Mouse (Mus musculus) ES-Bruce4 (cell line): ENCODE data around the gene Prkn. TPM values are rescaled to one million over a fixed set of nuclear protein-coding genes. Genes with fewer than 3 reads are reported as not detected.
A peak's percentile ranks its signal among the peaks of the same experiment; 100 is the strongest.

ENCODE experiments used
- H3K27ac ChIP-seq: 2 replicates; pipeline ENCODE4 v1.5.1; 2012; ENCODE audit warnings: low read length, inconsistent platforms; ENCODE audit not compliant: insufficient read depth
- H3K27me3 ChIP-seq: 2 replicates; pipeline ENCODE4 v1.6.1; 2012; ENCODE audit warnings: mild to moderate bottlenecking, low read length, inconsistent platforms; ENCODE audit not compliant: control insufficient read depth, poor library complexity, insufficient read depth, severe bottlenecking
- H3K36me3 ChIP-seq: 2 replicates; pipeline ENCODE4 v1.6.1; 2012; ENCODE audit warnings: inconsistent platforms, mild to moderate bottlenecking, low read length, moderate library complexity; ENCODE audit not compliant: control insufficient read depth, poor library complexity, insufficient read depth, severe bottlenecking
- H3K4me1 ChIP-seq: one replicate; pipeline ENCODE4 v1.8.1; 2011; ENCODE audit warnings: low read length; ENCODE audit not compliant: control insufficient read depth, insufficient read depth
- H3K4me3 ChIP-seq: 2 replicates; pipeline ENCODE4 v1.5.1; 2011; ENCODE audit warnings: low read depth, mild to moderate bottlenecking, low read length
- H3K9ac ChIP-seq: 2 replicates; pipeline ENCODE4 v1.6.1; 2012; ENCODE audit warnings: low read depth, mild to moderate bottlenecking, inconsistent platforms; ENCODE audit not compliant: poor library complexity, severe bottlenecking
- H3K9me3 ChIP-seq: replicated peaks from 2 replicates; pipeline ENCODE4 v1.6.1; 2012; ENCODE audit warnings: mild to moderate bottlenecking, low read length, inconsistent platforms; ENCODE audit not compliant: control insufficient read depth, poor library complexity, insufficient read depth, severe bottlenecking
- CTCF ChIP-seq: IDR thresholded peaks from one replicate; pipeline ENCODE4 v1.8.1; 2011; ENCODE audit warnings: low read depth, low read length
- EP300 ChIP-seq: IDR thresholded peaks from 2 replicates; pipeline ENCODE4 v1.6.1; 2011; ENCODE audit warnings: low read depth, low read length; ENCODE audit not compliant: insufficient read depth
- POLR2A ChIP-seq: IDR thresholded peaks from one replicate; pipeline ENCODE4 v1.8.1; 2011; ENCODE audit warnings: low read length; ENCODE audit not compliant: insufficient read depth
- polyA plus RNA-seq: library from polyadenylated mRNA; stranded (reverse); fragments of >200 nt; gene quantifications from 2 replicates; pipeline ENCODE4 v1.2.4, GENCODE M21; 2011; ENCODE audit warnings: low read depth; ENCODE audit not compliant: missing spikeins, insufficient read depth, insufficient read length

Gene Prkn
- polyA plus RNA-seq = 1.5 and 1.9 TPM in 2 replicates

DNA sequence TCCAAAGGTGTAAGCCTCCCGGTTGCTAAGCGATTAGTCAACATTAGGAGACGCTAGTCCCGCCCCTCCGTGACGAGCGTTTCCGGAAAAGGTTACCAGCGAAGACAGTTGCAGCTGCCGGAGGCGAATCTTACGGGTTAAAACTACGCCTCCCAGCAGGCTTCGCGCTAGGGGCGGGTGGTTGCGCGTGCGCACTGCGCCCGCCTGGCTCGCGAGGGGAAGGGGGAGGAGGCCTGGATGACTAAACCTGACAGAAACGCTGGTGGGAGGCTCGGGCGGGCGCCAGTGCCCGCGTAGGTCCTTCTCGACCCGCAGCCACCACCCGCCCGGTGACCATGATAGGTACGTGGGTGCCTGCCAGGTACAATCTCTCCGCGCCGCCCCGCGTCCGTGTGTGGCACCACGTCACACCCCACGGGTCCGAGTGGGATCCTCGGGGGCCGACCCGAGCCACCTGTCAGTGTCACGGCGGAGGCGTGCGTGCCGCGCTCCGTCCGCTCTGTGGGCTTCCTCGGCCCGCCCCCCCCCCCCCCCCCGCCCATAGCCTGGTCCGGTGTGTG is at the start of gene Prkn, which contains the start of gene Pacrg:
Prkn (plus strand) TSS at position 237 of the 560 bp plus-strand sequence.
Pacrg (minus strand) TSS at position 164 of the 560 bp plus-strand sequence.
- Histone ChIP-seq H3K27me3 (no peaks in the 10 kb centered on the region), H3K4me1 (no peaks in the 10 kb centered on the region), H3K4me3 (peak within 1 kb of the TSS; percentile 87), H3K36me3 (no peaks in the 10 kb centered on the region), H3K9ac (peak within 1 kb of the TSS; percentile 59), H3K27ac (no peak within 1 kb of the TSS), H3K9me3 (no peaks in the 10 kb centered on the region)
- TF ChIP-seq EP300 (no peak), CTCF (no peak), POLR2A (no peak)

DNA sequence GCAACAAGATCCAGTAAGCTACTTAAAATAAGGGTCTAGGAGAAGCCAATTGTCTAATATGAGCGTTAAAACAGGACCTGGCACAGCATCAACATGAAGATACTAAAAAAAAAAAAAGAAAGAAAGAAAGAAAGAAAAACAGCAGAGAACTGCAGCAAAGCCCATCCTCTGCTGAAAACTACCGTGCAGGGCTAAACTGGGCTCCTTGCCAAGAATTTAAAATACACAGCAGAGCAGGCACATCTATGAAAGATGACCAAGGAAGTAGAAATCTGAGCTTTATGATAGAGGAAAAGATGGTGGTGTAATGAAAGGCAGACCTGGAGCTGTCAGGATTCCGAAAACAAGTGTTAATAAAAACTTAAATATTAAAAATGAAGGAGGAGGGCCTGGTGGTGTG is 48.5 kb upstream of the Prkn start:
- TF ChIP-seq POLR2A = no peak
- Histone ChIP-seq H3K27me3 (no peaks in the 10 kb centered on the region), H3K9me3 (no peaks in the 10 kb centered on the region), H3K4me1 (no peaks in the 10 kb centered on the region), H3K36me3 (no peaks in the 10 kb centered on the region), H3K4me3 (no peak overlapping the region), H3K27ac (no peak overlapping the region), H3K9ac (no peak overlapping the region)

DNA sequence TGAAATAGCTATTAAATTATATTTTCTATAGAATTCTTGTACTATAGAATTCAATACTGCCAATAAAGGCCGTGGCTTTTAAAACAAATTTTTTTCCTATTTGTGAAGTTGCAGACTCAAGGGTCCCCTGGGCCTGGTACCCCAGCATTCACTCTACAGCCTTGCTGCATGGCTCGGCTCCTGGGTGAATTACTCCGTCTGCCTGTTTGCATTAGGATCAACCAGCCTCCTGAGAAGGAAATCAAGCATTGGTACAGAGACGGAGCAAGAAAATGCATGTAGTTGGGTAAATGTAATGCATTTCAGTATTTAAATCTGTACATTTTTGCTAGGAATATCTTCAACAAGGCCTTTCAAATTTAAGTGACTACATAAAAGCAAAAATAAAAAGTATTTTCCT is 33.5 kb upstream of the Prkn start:
- Histone ChIP-seq H3K9me3 (no peaks in the 10 kb centered on the region), H3K36me3 (no peaks in the 10 kb centered on the region), H3K27ac (no peak overlapping the region), H3K9ac (no peak overlapping the region), H3K4me1 (no peaks in the 10 kb centered on the region), H3K27me3 (no peaks in the 10 kb centered on the region), H3K4me3 (no peak overlapping the region)
- TF ChIP-seq POLR2A = no peak
- no peak for TF ChIP-seq EP300

DNA sequence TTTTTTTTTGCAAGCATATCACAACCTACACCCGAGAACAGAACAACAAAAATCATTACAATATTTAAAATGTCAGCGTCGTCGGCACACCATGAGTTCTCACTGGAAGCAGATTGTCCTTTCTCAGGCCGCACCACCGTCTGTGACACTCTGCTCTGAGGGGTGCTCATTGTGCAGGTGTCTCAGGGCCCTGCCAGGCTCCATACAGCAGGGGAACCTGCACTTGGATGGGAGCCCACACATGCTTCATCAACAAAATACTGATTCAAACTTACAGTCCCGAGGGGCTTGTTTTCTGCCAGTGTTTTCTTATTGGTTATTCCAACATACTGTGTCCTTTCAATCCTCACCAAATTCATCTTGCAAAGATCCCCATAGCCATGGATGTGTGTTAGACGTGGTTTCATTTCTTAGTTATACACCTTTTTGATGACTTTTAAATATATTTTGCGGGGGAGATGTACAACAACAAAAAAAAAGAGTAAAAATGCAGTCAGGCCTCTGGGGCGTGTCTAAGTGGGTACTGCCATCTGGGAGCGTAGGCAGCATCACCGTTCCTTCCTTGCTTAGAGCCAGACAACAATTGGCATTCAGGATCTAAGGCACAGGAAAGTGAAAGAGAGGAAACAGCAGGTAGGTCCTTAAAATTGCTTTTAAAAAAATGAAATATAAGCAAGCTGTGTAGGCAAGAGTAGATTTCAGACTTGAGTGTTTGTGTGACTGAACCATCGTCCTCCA is 32.8 kb upstream of the Prkn start:
- no peaks in the 10 kb centered on the region for H3K27me3 ChIP-seq
- H3K9ac ChIP-seq = no peak overlapping the region
- no peaks in the 10 kb centered on the region for H3K9me3 ChIP-seq
- H3K4me1 ChIP-seq = no peaks in the 10 kb centered on the region
- no peak for TF ChIP-seq POLR2A
- no peak for TF ChIP-seq EP300
- no peak for TF ChIP-seq CTCF
- H3K36me3 ChIP-seq = no peaks in the 10 kb centered on the region
- H3K27ac ChIP-seq = no peak overlapping the region
- no peak overlapping the region for H3K4me3 ChIP-seq

DNA sequence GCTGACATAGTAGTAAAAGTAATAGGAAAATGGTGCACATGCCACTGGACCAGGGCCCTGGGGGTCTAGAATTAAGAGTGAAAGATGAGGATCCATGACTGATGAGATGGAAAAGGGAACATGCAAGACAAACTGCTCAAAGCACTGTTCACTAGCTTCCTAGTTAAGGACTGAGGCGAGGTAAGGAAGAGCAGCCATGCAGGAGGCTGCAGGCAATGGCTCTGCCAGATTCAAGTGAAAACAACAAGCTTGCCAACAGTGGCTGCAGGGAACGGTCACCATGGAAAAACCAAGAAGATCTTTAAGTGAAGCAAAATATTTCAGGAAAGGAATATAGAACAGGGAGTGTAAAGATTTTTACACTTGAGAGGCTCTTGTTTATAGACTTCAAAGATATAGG is 31.6 kb upstream of the Prkn start:
- Histone ChIP-seq H3K4me3 (no peak overlapping the region), H3K9ac (no peak overlapping the region), H3K27ac (no peak overlapping the region), H3K36me3 (no peaks in the 10 kb centered on the region), H3K9me3 (no peaks in the 10 kb centered on the region), H3K4me1 (no peaks in the 10 kb centered on the region), H3K27me3 (no peaks in the 10 kb centered on the region)
- no peak for TF ChIP-seq POLR2A
- TF ChIP-seq CTCF = no peak
- no peak for TF ChIP-seq EP300

DNA sequence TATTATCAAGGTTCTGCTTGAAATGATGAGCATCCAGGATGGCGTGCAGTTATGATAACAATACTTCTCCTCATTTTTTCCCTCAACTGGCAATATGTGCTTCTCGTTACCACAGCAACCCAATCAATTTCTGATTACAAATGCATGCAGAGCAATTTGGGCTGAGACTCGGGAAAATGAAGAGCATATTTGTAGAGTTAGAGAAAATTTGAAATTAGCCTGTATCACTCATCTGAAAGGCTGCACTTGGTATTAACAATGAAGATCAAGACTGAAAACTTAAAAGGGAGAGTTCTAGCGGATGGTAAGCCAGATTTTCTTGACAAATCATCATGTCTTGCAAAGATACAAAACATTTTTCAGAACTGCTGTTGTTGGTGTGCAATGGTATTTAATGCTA is 21.2 kb upstream of the Prkn start:
- Histone ChIP-seq H3K9ac (no peak overlapping the region), H3K9me3 (no peaks in the 10 kb centered on the region), H3K27me3 (no peaks in the 10 kb centered on the region), H3K4me3 (no peak overlapping the region), H3K27ac (no peak overlapping the region), H3K4me1 (no peaks in the 10 kb centered on the region), H3K36me3 (no peaks in the 10 kb centered on the region)
- TF ChIP-seq POLR2A (no peak), CTCF (no peak), EP300 (no peak)
